Mouse (Mus musculus) CD4-positive, CD25-positive, alpha-beta regulatory T cell, adult 4 months (primary cell): Measurements from ENCODE around the gene Sytl3. TPM values are rescaled to one million over a fixed set of nuclear protein-coding genes. Genes with fewer than 3 reads are reported as not detected.
"Not testable (repeated sequence)": the region's sequence is repeated elsewhere in the genome, so short reads cannot be mapped to it uniquely, and the experiment has no call there.

ENCODE experiments used
- ATAC-seq: one replicate; pipeline ENCODE4 v1.8.0; 2017
- polyA plus RNA-seq, 2 experiments: library from polyadenylated mRNA; unstranded; fragments of 100-300 nt; shearing (Covaris generic); gene quantifications; one replicate each; pipeline ENCODE4 v1.2.1; 2017

The Sytl3 gene
- polyA plus RNA-seq, 2 experiments from 2014 or later, result 5.0 to 6.1 TPM

DNA sequence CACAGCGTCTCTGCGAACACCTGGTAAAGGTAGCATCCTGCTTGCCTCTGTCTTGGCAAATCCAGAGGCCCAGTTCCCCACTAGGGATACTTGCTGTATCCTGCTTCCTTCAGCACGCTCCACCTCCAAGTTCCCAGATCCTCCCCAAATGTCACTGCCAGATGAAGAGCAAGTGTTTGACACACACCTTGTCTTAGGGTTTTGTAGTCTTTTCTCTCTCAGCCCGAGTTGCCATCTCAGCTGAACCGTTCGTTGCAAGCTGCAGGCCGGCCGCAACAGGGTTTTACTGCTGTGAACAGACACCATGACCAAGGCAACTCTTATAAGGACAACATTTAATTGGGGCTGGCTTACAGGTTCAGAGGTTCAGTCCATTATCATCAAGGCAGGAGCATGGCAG, 12.1 kb upstream of the Sytl3 start:
- not testable (repeated sequence) for ATAC-seq

- not testable (repeated sequence) for ATAC-seq
Observed at GRCm38 (mm10) chr17:6647452-6647851, 11.4 kb upstream of the Sytl3 start.

- not testable (repeated sequence) for ATAC-seq
Observed at GRCm38 (mm10) chr17:6650904-6651565, 7.9 kb upstream of the Sytl3 start.

GRCm38 (mm10) chr17:6653341-6653946, 5.4 kb upstream of the Sytl3 start:
- not testable (repeated sequence) for ATAC-seq

- ATAC-seq, result peak; percentile 39
Observed at GRCm38 (mm10) chr17:6655087-6655511, 3.8 kb upstream of the Sytl3 start.

GRCm38 (mm10) chr17:6655567-6656281, 3.2 kb upstream of the Sytl3 start, which contains the start of gene Dynlt1f:
Gene Dynlt1f (minus strand): TSS chr17:6655900.
- ATAC-seq, result peak; percentile 86

GRCm38 (mm10) chr17:6656471-6656870, 2.4 kb upstream of the Sytl3 start:
- ATAC-seq, result not testable (repeated sequence)

DNA sequence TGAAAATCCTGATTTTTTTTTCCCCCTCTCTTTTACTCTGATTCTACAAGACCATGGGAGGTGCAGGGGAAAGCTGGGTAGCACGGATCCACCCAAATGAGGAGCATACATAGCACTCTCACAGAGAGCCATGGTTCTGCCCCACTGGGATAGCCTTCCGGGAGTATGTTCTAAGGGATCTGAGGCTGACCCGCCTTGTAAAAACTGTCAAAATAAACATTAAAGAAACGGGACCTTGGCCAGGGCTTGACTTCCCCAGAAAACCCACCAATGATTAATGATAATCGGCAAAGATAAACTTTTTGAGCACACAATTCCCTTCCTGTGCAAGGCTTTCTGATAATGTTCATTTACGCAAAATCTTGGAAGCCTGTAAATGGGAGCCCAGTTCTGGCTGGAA, 1.7 kb downstream of the Sytl3 start:
- not testable (repeated sequence) for ATAC-seq

DNA sequence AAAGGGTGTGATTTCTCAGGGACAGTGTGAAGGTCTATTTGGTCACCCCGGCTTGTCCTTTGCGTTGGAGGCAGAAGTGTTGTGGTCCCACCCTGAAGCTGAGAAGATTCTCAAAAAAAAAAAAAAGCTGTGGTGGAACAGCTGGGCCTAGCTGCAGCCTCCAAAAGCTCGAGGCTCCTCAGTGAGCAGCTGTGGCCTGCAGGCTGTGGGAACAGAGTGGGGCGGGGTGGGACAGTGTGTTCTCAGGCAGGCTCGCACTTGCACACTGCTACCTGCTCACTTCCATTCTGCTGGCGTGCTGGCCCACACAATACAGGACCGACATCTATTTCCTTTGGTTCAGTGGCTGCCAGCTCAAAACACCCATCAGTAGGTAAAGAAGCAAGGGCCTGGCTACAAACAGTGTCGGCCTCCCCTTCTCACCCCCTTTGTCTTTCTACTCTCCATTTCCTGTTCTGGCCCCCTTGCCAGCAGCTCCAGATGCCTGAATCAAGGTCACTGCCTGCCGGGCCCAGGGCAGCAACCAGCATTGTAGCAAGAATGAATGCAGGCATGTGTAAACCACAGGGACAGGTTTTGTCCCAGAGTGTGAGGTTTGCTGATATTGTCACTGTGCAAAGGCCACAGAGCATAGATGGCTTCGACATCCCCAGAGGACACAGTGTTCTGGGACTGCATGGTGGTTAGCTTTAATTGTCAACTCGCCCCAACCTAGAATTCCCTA, 2.4 kb downstream of the Sytl3 start:
- ATAC-seq, result not testable (repeated sequence)

DNA sequence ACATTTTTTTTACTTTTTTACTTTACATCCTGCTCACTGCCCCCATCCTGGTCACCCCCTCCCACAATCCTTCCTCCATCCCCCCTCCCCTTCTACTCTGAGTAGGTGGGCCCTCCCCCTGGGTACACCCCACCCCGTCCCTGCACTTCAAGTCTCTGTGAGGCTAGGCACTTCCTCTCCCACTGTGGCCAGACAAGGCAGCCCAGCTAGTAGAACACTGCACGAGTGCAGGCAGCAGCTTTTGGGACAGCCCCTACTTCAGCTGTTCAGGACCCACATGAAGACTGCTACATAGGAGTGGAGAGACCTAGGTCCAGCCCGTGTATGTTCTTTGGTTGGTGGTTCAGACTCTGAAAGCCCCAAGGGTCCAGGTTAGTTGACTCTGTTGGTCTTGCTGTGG, 3.9 kb downstream of the Sytl3 start:
- ATAC-seq, result peak; percentile 48

GRCm38 (mm10) chr17:6665389-6665788, 6.5 kb downstream of the Sytl3 start:
- not testable (repeated sequence) for ATAC-seq

- not testable (repeated sequence) for ATAC-seq
Observed at GRCm38 (mm10) chr17:6668522-6668921, 9.6 kb downstream of the Sytl3 start.

DNA sequence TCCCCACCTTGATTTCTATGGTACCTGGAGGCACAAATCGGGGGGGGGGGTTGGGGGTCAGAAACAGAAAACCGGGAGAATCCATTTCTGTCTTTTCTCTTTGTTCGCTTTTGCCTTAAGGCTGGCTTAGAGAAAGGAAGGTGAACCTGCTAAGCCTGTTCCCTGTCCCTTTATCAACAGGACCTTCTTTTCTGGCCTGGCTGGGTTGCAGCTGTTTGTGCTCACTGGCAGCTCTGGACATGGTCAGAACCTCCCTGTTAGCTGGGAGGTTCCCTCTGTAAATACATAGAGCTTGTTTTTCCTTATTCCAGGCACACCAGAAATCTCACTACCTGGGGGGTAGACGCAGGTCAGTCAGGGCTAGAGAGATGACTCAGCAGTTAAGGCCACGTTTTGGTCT, 15.4 kb downstream of the Sytl3 start:
- not testable (repeated sequence) for ATAC-seq

- ATAC-seq, result not testable (repeated sequence)
Observed at GRCm38 (mm10) chr17:6678063-6678462, 19.2 kb downstream of the Sytl3 start.

GRCm38 (mm10) chr17:6681721-6682120, 22.8 kb downstream of the Sytl3 start:
- ATAC-seq, result not testable (repeated sequence)

GRCm38 (mm10) chr17:6683702-6684101, 24.8 kb downstream of the Sytl3 start:
- ATAC-seq, result not testable (repeated sequence)

DNA sequence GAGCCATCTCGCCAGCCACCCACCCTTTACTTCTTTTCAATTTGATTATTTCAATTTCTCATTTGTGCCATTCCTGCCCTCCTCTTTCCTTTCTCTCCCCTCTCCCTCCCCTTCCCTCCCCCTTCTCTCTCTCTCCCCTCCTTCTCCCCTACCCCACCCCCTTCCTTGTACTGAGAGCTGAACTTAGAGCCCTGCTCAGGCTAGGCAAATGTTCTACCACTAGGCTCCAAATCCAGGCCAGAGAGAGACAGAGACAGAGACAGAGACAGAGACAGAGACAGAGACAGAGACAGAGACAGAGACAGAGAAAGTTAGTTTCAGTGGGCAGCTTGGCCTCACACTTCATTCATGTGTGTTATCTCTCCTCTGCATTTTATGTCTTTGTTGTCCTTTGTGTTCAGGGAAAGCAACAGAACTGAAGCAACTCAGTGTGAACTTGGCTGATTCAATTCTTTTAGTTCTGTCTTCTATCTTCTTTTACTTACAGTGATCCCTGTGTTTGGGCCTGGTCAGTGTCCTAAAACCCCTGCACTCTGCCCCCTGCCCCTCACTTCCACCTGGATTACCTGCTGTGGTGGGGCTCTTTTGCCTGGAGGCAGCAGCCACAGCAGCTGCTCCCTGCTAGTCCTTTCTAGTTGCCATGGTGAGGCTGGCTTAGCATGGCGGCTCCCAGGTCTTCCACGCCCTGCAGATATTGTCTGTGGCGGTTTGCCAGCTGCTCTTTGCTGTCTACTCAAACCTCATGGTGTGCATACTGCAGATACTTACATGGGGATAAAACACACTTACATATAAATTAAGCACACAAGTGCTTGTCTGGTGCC, 25.8 kb downstream of the Sytl3 start:
- not testable (repeated sequence) for ATAC-seq

- not testable (repeated sequence) for ATAC-seq
Observed at GRCm38 (mm10) chr17:6685288-6685818, 26.5 kb downstream of the Sytl3 start.

GRCm38 (mm10) chr17:6686299-6686971, 27.5 kb downstream of the Sytl3 start:
- ATAC-seq, result peak; percentile 67

DNA sequence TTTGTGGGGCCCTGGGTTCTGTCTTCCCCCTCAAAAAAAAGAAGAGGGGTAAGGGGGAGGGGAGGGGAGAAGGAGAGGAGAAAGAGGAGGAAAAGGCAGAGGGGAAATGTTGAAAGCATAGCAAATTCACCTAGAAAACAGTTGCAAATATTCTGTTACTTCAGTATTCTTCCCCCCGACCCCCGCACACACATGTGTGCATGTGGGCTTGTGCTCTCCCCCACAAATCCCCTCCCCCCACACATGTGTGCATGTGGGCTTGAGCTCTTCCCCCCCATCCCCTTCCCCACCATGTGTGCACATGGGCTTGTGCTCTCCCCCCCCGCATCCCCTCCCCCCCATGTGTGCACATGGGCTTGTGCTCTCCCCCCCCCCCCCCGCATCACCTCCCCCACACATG, 30.5 kb downstream of the Sytl3 start:
- not testable (repeated sequence) for ATAC-seq

DNA sequence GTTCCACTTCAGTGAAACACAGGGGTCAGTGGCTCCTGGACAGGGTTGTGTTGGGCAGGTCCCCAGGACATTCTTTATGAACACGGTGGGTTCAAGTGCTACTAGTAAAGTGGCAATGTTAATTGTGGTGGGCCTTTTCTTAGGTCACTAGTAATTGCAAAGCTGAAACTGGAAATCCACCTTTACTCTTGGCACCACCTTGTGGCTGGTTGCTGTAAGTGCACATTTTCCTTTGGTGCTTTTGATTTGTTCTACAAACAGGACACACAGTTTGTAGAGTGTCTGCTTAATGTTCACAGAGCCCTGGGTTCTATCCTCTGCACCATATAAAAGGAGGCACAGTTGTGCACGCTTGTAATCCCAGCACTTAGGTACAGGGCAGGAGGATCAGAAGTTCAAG, 32.7 kb downstream of the Sytl3 start:
- peak; percentile 65 for ATAC-seq
